Mouse (Mus musculus) E14TG2a.4 (cell line): ENCODE results near the gene Selenoi.
A peak's percentile ranks its signal among the peaks of the same experiment; 100 is the strongest.

ENCODE experiments used
- CTCF ChIP-seq: conservative IDR thresholded peaks from 2 replicates; pipeline ENCODE4 v1.5.1; 2014; ENCODE audit warnings: low read length
- NANOG ChIP-seq: IDR thresholded peaks from 2 replicates; pipeline ENCODE4 v1.6.1; 2014; ENCODE audit warnings: borderline replicate concordance, low read length, mixed read lengths

- TF ChIP-seq CTCF = peak; percentile 40
- TF ChIP-seq NANOG = no peak
Measured at GRCm38 (mm10) chr5:30214889-30215288, 17.5 kb upstream of the Selenoi start.
